Mouse (Mus musculus) cerebellum, adult 2 months (tissue): ENCODE results near the gene Gja1. TPM values are rescaled to one million over a fixed set of nuclear protein-coding genes. Genes with fewer than 3 reads are reported as not detected.
"Not testable (repeated sequence)": the region's sequence is repeated elsewhere in the genome, so short reads cannot be mapped to it uniquely, and the experiment has no call there.

Experiments
- DNase-seq, 2 experiments: peaks; one replicate each; pipeline ENCODE4 v3.0.0; 2021
- H3K27ac ChIP-seq: fragments of 200-500 bp; 2 replicates; pipeline ENCODE4 v1.5.1; 2012; ENCODE audit warnings: low read length, control low read depth, inconsistent platforms; ENCODE audit not compliant: insufficient read depth
- H3K27me3 ChIP-seq: fragments of 200-500 bp; 2 replicates; pipeline ENCODE4 v1.6.1; 2012; ENCODE audit warnings: inconsistent platforms, mild to moderate bottlenecking, low read length, moderate library complexity; ENCODE audit not compliant: control insufficient read depth, insufficient read depth
- H3K4me1 ChIP-seq: fragments of 200-500 bp; 2 replicates; pipeline ENCODE4 v1.6.1; 2011; ENCODE audit warnings: low read length; ENCODE audit not compliant: control insufficient read depth, insufficient read depth
- H3K4me3 ChIP-seq: fragments of 200-500 bp; replicated peaks from 2 replicates; pipeline ENCODE3; 2011; ENCODE audit warnings: mild to moderate bottlenecking, low read depth, low read length, control low read depth; ENCODE audit not compliant: insufficient read depth
- CTCF ChIP-seq: fragments of 200-500 bp; IDR thresholded peaks from 2 replicates; pipeline ENCODE4 v1.5.1; 2011; ENCODE audit warnings: low read depth, mild to moderate bottlenecking, control low read depth, low read length, moderate library complexity, borderline replicate concordance; ENCODE audit not compliant: insufficient read depth
- POLR2A ChIP-seq: fragments of 200-500 bp; IDR thresholded peaks from 2 replicates; pipeline ENCODE4 v1.6.1; 2011; ENCODE audit warnings: low read length, control low read depth, borderline replicate concordance; ENCODE audit not compliant: insufficient read depth
- WGBS: fragments of 180-500 bp; shearing (Covaris S2); methylation state at CpG from one replicate; pipeline ENCODE4 v1.1.7; 2018; 5-methylcytosine and 5-hydroxymethylcytosine counted together
- polyA plus RNA-seq: library from polyadenylated mRNA; depleted of rRNA; stranded (reverse); fragments of >200 nt; gene quantifications from 2 replicates; pipeline ENCODE4 v1.2.3, GENCODE M21; 2012

Gja1 gene
- polyA plus RNA-seq, 1 experiment: 97.8 TPM

GRCm38 (mm10) chr10:56398310-56398709, 21.2 kb downstream of the Gja1 start:
- Histone ChIP-seq H3K4me1 (no peaks in the 10 kb centered on the region), H3K27me3 (no peaks in the 10 kb centered on the region), H3K27ac (no peak overlapping the region), H3K4me3 (no peak overlapping the region)
- TF ChIP-seq CTCF (no peak), POLR2A (no peak)
- 98% methylated on average over 2 of the region's 2 CpGs for WGBS
- DNase-seq: no peak

- not testable (repeated sequence) for H3K27me3 ChIP-seq, DNase-seq, H3K4me1 ChIP-seq, H3K27ac ChIP-seq, H3K4me3 ChIP-seq
- 93% methylated on average over 8 of the region's 8 CpGs for WGBS
These were observed 24.3 kb downstream of the Gja1 start for GRCm38 (mm10) chr10:56401396-56401795.

- Histone ChIP-seq H3K4me3 (no peak overlapping the region), H3K27me3 (no peaks in the 10 kb centered on the region), H3K27ac (no peak overlapping the region), H3K4me1 (no peaks in the 10 kb centered on the region)
- WGBS: 83% methylated on average over 9 of the region's 9 CpGs
- TF ChIP-seq CTCF (no peak), POLR2A (no peak)
- no peak for DNase-seq
These were observed 28.8 kb downstream of the Gja1 start for GRCm38 (mm10) chr10:56405934-56406333.

GRCm38 (mm10) chr10:56406386-56407130, 29.4 kb downstream of the Gja1 start:
- Histone ChIP-seq H3K27ac (no peak overlapping the region), H3K27me3 (no peaks in the 10 kb centered on the region), H3K4me3 (no peak overlapping the region), H3K4me1 (no peaks in the 10 kb centered on the region)
- WGBS: 94% methylated on average over 6 of the region's 6 CpGs
- no peak for TF ChIP-seq CTCF
- no peak for TF ChIP-seq POLR2A
- no peak for DNase-seq

- TF ChIP-seq POLR2A (no peak), CTCF (no peak)
- H3K4me3 ChIP-seq: no peak overlapping the region
- no peaks in the 10 kb centered on the region for H3K27me3 ChIP-seq
- 86% methylated on average over 7 of the region's 7 CpGs for WGBS
- H3K4me1 ChIP-seq: no peaks in the 10 kb centered on the region
- no peak for DNase-seq
- H3K27ac ChIP-seq: no peak overlapping the region
These were observed 38.9 kb downstream of the Gja1 start for GRCm38 (mm10) chr10:56415894-56416570.

GRCm38 (mm10) chr10:56422518-56422917, 45.4 kb downstream of the Gja1 start:
- Histone ChIP-seq H3K27ac (no peak overlapping the region), H3K4me3 (no peak overlapping the region), H3K27me3 (no peaks in the 10 kb centered on the region), H3K4me1 (no peaks in the 10 kb centered on the region)
- TF ChIP-seq CTCF (no peak), POLR2A (no peak)
- DNase-seq: no peak
- WGBS: 89% methylated on average over 4 of the region's 4 CpGs

GRCm38 (mm10) chr10:56425016-56425798, 48.1 kb downstream of the Gja1 start:
- DNase-seq: no peak
- Histone ChIP-seq H3K27me3 (no peaks in the 10 kb centered on the region), H3K4me3 (no peak overlapping the region), H3K27ac (no peak overlapping the region), H3K4me1 (no peaks in the 10 kb centered on the region)
- TF ChIP-seq POLR2A: no peak
- TF ChIP-seq CTCF: no peak
- 86% methylated on average over 15 of the region's 15 CpGs for WGBS
